Mouse (Mus musculus) gastrocnemius, postnatal 10 days (tissue): ENCODE measurements around the gene Slc20a1. TPM values are rescaled to one million over a fixed set of nuclear protein-coding genes. Genes with fewer than 3 reads are reported as not detected.

ENCODE experiments used
- DNase-seq: peaks from one replicate; pipeline ENCODE4 v3.0.0; 2021; ENCODE audit warnings: mixed read lengths
- long read RNA-seq, 2 experiments: library from polyadenylated mRNA; stranded (forward); transcript quantifications; one replicate each; pipeline ENCODE4 v2.0.0; 2021
- total RNA-seq, 2 experiments: library from RNA; stranded (reverse); gene quantifications; 2 replicates each; pipeline ENCODE4 v1.2.3; 2021

Slc20a1 gene
- total RNA-seq: 10 to 100 TPM in 1 of 2 experiments, 1 to 10 TPM in 1; 6.9 to 13.4 TPM
- long read RNA-seq, experiment 1, transcript Slc20a1-201 (11 exons, 3,316 nt): major isoform, 6 of 8 reads
- long read RNA-seq, experiment 1, partial matches to known transcripts: 1 of 8 reads
- long read RNA-seq, experiment 1, other reads (novel, unspliced or antisense): 1 of 8 reads
- long read RNA-seq, experiment 2, partial matches to known transcripts: 1 of 5 reads
- long read RNA-seq, experiment 2, other reads (novel, unspliced or antisense): 2 of 5 reads

GRCm38 (mm10) chr2:129198436-129199327 is at the start of gene Slc20a1:
Slc20a1 (plus strand) TSS chr2:129198764.
- peak; percentile 99 for DNase-seq

- no peak for DNase-seq
Measured at GRCm38 (mm10) chr2:129148836-129149235, 49.7 kb upstream of the Slc20a1 start.

- no peak for DNase-seq
Measured at GRCm38 (mm10) chr2:129150386-129150785, 48.2 kb upstream of the Slc20a1 start.

GRCm38 (mm10) chr2:129151111-129151510 is 47.5 kb upstream of the Slc20a1 start:
- DNase-seq: no peak

- DNase-seq: no peak
Measured at GRCm38 (mm10) chr2:129152751-129153150, 45.8 kb upstream of the Slc20a1 start.

- no peak for DNase-seq
Measured at GRCm38 (mm10) chr2:129164815-129165214, 33.7 kb upstream of the Slc20a1 start.

GRCm38 (mm10) chr2:129166466-129167463 is 31.8 kb upstream of the Slc20a1 start:
- DNase-seq: no peak

- no peak for DNase-seq
Measured at GRCm38 (mm10) chr2:129173386-129173785, 25.2 kb upstream of the Slc20a1 start.

GRCm38 (mm10) chr2:129174474-129174873 is 24.1 kb upstream of the Slc20a1 start:
- DNase-seq: peak; percentile 23

- no peak for DNase-seq
Measured at GRCm38 (mm10) chr2:129175636-129176035, 22.9 kb upstream of the Slc20a1 start.

- DNase-seq: no peak
Measured at GRCm38 (mm10) chr2:129176676-129177420, 21.7 kb upstream of the Slc20a1 start.

- no peak for DNase-seq
Measured at GRCm38 (mm10) chr2:129177661-129178060, 20.9 kb upstream of the Slc20a1 start.

- DNase-seq: no peak
Measured at GRCm38 (mm10) chr2:129178182-129178908, 20.2 kb upstream of the Slc20a1 start.

GRCm38 (mm10) chr2:129179946-129180853 is 18.4 kb upstream of the Slc20a1 start:
- DNase-seq: no peak

GRCm38 (mm10) chr2:129181509-129181908 is 17.1 kb upstream of the Slc20a1 start:
- DNase-seq: no peak

GRCm38 (mm10) chr2:129182412-129182811 is 16.2 kb upstream of the Slc20a1 start:
- no peak for DNase-seq

- peak; percentile 16 for DNase-seq
Measured at GRCm38 (mm10) chr2:129183561-129184031, 15.0 kb upstream of the Slc20a1 start.

GRCm38 (mm10) chr2:129184853-129185252 is 13.7 kb upstream of the Slc20a1 start:
- DNase-seq: no peak

- no peak for DNase-seq
Measured at GRCm38 (mm10) chr2:129185611-129186290, 12.8 kb upstream of the Slc20a1 start.
